Mouse (Mus musculus) midbrain, embryonic 14.5 days (tissue): ENCODE results near the gene Olfr1453. TPM values are rescaled to one million over a fixed set of nuclear protein-coding genes. Genes with fewer than 3 reads are reported as not detected.
"Not testable (repeated sequence)": the region's sequence is repeated elsewhere in the genome, so short reads cannot be mapped to it uniquely, and the experiment has no call there.

ENCODE experiments used
- ATAC-seq: fragments of 200-750 bp; cut with Nextera tagmentation; 2 replicates; pipeline ENCODE4 v1.8.0; 2017; ENCODE audit warnings: moderate number of reproducible peaks, moderate library complexity; ENCODE audit not compliant: low FRiP score, low TSS enrichment
- DNase-seq: peaks from one replicate; pipeline ENCODE4 v3.0.0-alpha.2; 2015
- H3K27ac ChIP-seq: fragments of 300-500 bp; sonication (generic); replicated peaks from 2 replicates; pipeline ENCODE4 v1.5.1; 2014; ENCODE audit warnings: mild to moderate bottlenecking, low read depth, low read length, moderate library complexity
- H3K27me3 ChIP-seq: fragments of 300-500 bp; sonication (generic); 2 replicates; pipeline ENCODE4 v1.6.1; 2014; ENCODE audit warnings: low read length, control low read depth, mixed read lengths; ENCODE audit not compliant: control insufficient read depth, insufficient read depth
- H3K36me3 ChIP-seq: fragments of 300-500 bp; sonication (generic); 2 replicates; pipeline ENCODE4 v1.6.1; 2014; ENCODE audit warnings: low read length, control low read depth; ENCODE audit not compliant: control insufficient read depth, insufficient read depth
- H3K4me1 ChIP-seq: fragments of 300-500 bp; sonication (generic); 2 replicates; pipeline ENCODE4 v1.6.1; 2014; ENCODE audit warnings: mild to moderate bottlenecking, antibody characterized with exemption, low read length, control low read depth; ENCODE audit not compliant: control insufficient read depth, insufficient read depth
- H3K4me2 ChIP-seq: fragments of 300-500 bp; sonication (generic); 2 replicates; pipeline ENCODE4 v1.6.1; 2014; ENCODE audit warnings: mild to moderate bottlenecking, low read length, moderate library complexity
- H3K4me3 ChIP-seq: fragments of 300-500 bp; sonication (generic); replicated peaks from 2 replicates; pipeline ENCODE4 v1.5.1; 2014; ENCODE audit warnings: low read depth, low read length
- H3K9ac ChIP-seq: fragments of 300-500 bp; sonication (generic); replicated peaks from 2 replicates; pipeline ENCODE4 v1.6.1; 2014; ENCODE audit warnings: mild to moderate bottlenecking, low read length, moderate library complexity
- H3K9me3 ChIP-seq: fragments of 300-500 bp; sonication (generic); 2 replicates; pipeline ENCODE4 v1.6.1; 2016; ENCODE audit warnings: low read length, control low read depth, mixed read lengths; ENCODE audit not compliant: control insufficient read depth
- WGBS: fragments of 180-500 bp; shearing (Covaris S2); extraction: QIAGEN DNeasy Blood & Tissue Kit; methylation state at CpG from one replicate; pipeline ENCODE4 v1.1.7; 2014; 5-methylcytosine and 5-hydroxymethylcytosine counted together
- polyA plus RNA-seq: library from polyadenylated mRNA; unstranded; fragments of >200 nt; fragmentation: Nextera tagmentation; extraction: Ambion mirVana; gene quantifications from 2 replicates; pipeline ENCODE4 v1.2.1, GENCODE M21; 2014

The Olfr1453 gene
- not detected in 2 replicates for polyA plus RNA-seq

DNA sequence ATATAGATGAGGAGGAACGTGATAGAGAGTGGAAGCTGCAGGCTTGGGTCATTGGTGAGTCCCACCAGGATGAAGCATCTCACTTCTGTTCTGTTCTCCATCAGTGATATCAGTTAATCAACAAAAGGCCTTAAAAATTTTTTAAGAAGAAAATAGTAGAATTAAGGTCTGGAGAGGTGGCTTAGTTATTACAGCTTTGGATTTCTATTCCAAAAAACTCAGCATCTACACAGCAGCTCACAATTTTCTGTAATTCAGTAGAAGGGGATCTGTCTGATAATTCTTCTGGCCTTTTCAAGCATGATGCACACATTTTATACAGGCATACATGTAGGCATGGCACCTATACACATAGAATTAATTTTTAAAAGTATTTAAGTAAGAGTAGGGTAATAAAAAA is at the start of gene Olfr1453:
Gene Olfr1453, minus strand, starts transcription at position 101 of the 400 bp plus-strand sequence.
- ATAC-seq (no peak), DNase-seq (no peak)
- no peak within 1 kb of the TSS for H3K4me2 ChIP-seq
- H3K9ac ChIP-seq, result no peak within 1 kb of the TSS
- no peaks in the 10 kb centered on the region for H3K27me3 ChIP-seq
- no peak within 1 kb of the TSS for H3K27ac ChIP-seq
- H3K9me3 ChIP-seq, result peaks cover 4% of the 10 kb centered on the region
- 56% methylated on average over 1 of the region's 1 CpGs for WGBS
- no peaks in the 10 kb centered on the region for H3K4me1 ChIP-seq
- H3K4me3 ChIP-seq, result no peak within 1 kb of the TSS
- no peaks in the 10 kb centered on the region for H3K36me3 ChIP-seq

DNA sequence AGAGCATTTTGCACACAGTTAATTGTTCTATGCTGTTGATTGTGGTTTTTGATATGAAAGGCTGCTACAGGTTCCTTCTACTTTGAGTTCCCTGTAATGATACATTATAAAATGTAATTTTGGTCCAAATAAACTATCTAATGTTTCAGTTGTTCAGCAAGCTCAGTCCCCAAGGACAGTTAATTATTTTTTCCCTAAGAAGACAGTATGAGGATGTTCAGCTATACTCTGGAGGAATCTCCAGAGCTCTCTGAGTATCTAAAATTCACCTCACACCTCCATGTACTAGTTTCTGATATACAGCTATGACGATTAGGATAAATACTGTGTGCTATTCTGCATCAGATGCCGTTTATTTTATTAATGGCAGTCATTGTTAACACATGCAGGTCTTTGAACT is 32.2 kb upstream of the Olfr1453 start, which contains the start of gene Olfr1454:
Gene Olfr1454, plus strand, starts transcription at position 301 of the 400 bp plus-strand sequence.
- Histone ChIP-seq H3K27ac (no peak within 1 kb of the TSS), H3K4me1 (no peaks in the 10 kb centered on the region), H3K9ac (no peak within 1 kb of the TSS), H3K4me3 (no peak within 1 kb of the TSS), H3K27me3 (no peaks in the 10 kb centered on the region), H3K36me3 (no peaks in the 10 kb centered on the region), H3K9me3 (no peaks in the 10 kb centered on the region), H3K4me2 (no peak within 1 kb of the TSS)
- DNase-seq (no peak), ATAC-seq (no peak)
- 69% methylated on average over 2 of the region's 2 CpGs for WGBS

DNA sequence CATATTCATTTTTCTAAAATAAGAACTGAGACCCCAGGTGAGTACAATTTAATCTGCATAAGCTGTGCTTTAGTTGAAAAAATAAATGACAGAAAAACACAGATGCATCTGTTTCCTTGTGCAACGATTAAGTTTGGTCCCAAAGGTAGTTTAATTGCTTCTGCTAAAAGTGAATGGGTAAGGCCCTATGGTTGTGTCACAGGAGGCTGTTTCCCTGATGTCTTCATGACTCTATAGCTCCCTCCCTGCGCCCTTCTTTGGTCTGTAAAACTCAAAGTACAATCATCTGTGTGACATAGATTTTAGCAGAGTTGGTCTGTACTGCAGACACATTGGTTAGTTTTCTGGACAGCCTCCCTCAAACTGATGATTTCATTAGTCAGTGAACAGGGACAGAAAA is 33.4 kb downstream of the Olfr1453 start, which contains the start of gene Olfr1451:
Gene Olfr1451, plus strand, starts transcription at position 301 of the 400 bp plus-strand sequence.
- Histone ChIP-seq H3K4me3 (no peak within 1 kb of the TSS), H3K9ac (no peak within 1 kb of the TSS), H3K27ac (no peak within 1 kb of the TSS), H3K27me3 (no peaks in the 10 kb centered on the region), H3K4me1 (no peaks in the 10 kb centered on the region), H3K9me3 (peaks cover 9% of the 10 kb centered on the region; the same call in 1 of the 2 replicates), H3K36me3 (no peaks in the 10 kb centered on the region), H3K4me2 (no peak within 1 kb of the TSS)
- WGBS, result 70% methylated on average over 2 of the region's 2 CpGs
- DNase-seq, result no peak
- no peak for ATAC-seq

DNA sequence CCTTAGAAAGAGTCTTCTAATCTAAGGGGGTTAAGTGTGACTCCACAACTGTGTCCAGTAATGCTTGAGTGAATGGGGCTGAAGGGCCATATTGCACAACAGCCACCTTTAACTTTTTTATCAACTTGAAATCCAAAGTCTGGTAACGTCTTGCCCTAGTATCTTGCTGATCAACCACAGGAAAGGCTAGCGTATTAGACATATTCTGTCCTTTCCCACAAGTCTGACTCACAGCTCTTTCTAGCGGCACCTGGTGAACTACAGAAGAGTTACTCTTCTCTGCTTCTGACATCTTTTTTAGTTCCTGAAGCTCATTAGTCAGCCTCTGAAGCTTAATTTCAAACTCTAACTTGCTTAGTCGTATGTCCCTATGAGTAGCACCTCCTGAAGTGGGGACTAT is 35.8 kb downstream of the Olfr1453 start:
- H3K27ac ChIP-seq, result not testable (repeated sequence)

More for the DNA sequence above, 35.8 kb downstream of the Olfr1453 start:
- WGBS, result 96% methylated on average over 4 of the region's 4 CpGs
- not testable (repeated sequence) for H3K9me3 ChIP-seq, H3K27me3 ChIP-seq, H3K36me3 ChIP-seq, H3K4me3 ChIP-seq, DNase-seq, H3K9ac ChIP-seq, H3K4me2 ChIP-seq, ATAC-seq, H3K4me1 ChIP-seq

Other genes with a start within 250 kb of the Olfr1453 start
- gene Zfp91, start 232.2 kb downstream of the Olfr1453 start, polyA plus RNA-seq, result 10.6 and 15.3 TPM in 2 replicates
- gene Lpxn, start 232.1 kb downstream of the Olfr1453 start, polyA plus RNA-seq, result 0.46 and 1.3 TPM in 2 replicates
- not detected in 2 replicates for gene Gm5244, start 181.6 kb downstream of the Olfr1453 start, polyA plus RNA-seq
- not detected in 2 replicates for gene Olfr1444, start 171.0 kb downstream of the Olfr1453 start, polyA plus RNA-seq
- gene Olfr1445, start 144.5 kb downstream of the Olfr1453 start, polyA plus RNA-seq, result not detected in 2 replicates
- gene Olfr1446, start 134.8 kb downstream of the Olfr1453 start, polyA plus RNA-seq, result not detected in 2 replicates
- not detected in 2 replicates for gene Olfr1447, start 124.6 kb downstream of the Olfr1453 start, polyA plus RNA-seq
- gene Olfr1448, start 103.9 kb downstream of the Olfr1453 start, polyA plus RNA-seq, result not detected in 2 replicates
- gene Olfr1449, start 97.5 kb downstream of the Olfr1453 start, polyA plus RNA-seq, result not detected in 2 replicates
- gene Olfr1450, start 78.1 kb downstream of the Olfr1453 start, polyA plus RNA-seq, result not detected in 2 replicates
- not detected in 2 replicates for gene Olfr1451, start 33.3 kb downstream of the Olfr1453 start, polyA plus RNA-seq
- not detected in 2 replicates for gene Olfr1454, start 32.3 kb upstream of the Olfr1453 start, polyA plus RNA-seq
- not detected in 2 replicates for gene Olfr1457, start 69.6 kb upstream of the Olfr1453 start, polyA plus RNA-seq
- gene Olfr1458, start 78.4 kb upstream of the Olfr1453 start, polyA plus RNA-seq, result not detected in 2 replicates
- not detected in 2 replicates for gene Olfr1459, start 121.2 kb upstream of the Olfr1453 start, polyA plus RNA-seq
- gene Olfr1461, start 134.7 kb upstream of the Olfr1453 start, polyA plus RNA-seq, result not detected in 2 replicates
- gene Olfr1462, start 157.4 kb upstream of the Olfr1453 start, polyA plus RNA-seq, result not detected in 2 replicates
- gene Olfr1463, start 203.0 kb upstream of the Olfr1453 start, polyA plus RNA-seq, result not detected in 2 replicates